Mouse (Mus musculus): ENCODE data around the gene Magi1.
A peak's percentile ranks its signal among the peaks of the same experiment; 100 is the strongest.

The Magi1 gene

GRCm38 (mm10) chr6:94256982-94257830, 26.5 kb downstream of the Magi1 start:
- DNase-seq (ENCODE audit: low spot score in 2 of 2): no peak

DNA sequence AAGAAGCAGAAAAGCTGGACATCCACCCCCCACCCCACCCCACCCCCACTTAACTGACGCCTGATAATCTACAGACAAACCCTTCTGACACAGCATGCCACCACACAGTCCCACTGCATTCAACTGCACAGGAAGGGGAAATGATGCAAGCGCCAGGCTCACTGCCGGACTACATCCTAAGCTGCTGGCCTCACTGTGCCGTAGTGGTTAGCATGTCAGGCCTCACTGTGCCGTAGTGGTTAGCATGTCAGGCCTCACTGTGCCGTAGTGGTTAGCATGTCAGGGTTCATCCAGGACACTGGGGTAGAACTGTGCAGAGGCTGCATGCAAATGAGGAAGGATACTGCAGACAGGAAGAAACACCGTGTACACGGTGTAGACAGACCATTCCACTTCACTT, 29.8 kb downstream of the Magi1 start:
- no peak for DNase-seq (ENCODE audit: low spot score in 2 of 2)

DNA sequence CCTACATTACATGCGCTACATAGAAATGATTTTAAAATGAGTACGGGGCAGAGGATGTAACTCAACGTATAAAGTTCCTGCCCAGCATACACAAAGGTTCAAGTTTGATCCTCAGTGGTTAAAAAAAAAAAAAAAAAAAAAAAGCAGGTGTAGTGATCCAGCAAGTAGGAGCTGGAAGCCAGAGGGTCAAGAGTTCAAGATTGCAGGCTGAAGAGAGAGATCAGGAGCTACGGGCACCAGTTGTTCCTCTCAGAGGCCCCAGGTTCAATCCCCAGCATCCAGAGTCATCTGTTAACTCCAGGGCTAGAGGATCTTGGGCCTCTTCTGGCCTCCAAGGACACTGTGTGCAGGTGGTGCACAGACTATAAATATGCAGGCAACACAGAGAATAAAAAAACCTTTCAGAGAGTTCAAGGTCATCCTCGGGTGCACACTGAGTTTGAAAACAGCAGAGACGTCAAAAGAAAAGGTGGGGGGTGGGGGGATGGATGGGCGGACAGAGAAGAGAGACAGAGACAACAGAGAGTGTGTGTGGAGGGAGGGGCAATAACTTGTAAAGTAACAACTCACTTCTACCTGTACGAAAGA, 32.3 kb downstream of the Magi1 start:
- no peak for DNase-seq (ENCODE audit: low spot score in 2 of 2)

DNA sequence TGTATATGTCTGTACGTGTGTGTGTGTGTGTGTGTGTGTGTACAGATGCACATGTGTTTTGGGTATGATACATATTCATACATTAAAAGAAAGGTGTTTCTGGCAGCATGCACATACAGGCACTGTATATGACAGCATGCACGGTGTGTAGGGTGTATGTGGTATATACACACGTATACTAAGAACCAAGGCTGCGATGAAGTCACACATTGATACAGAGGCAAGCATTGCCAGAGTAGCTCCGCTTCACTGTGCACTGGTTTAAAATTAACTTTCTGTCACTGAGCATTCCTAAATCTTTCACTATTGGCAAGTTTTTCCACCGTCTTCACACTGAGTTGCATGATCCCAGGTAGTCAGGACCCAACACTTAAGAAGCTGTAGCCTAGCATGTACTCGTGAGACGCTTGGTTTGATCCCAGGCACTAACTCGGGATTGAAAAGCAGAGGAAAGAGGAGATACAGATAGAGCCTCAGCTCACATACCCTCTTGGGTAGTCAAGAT, 34.4 kb downstream of the Magi1 start:
- no peak for DNase-seq (ENCODE audit: low spot score in 2 of 2)

DNA sequence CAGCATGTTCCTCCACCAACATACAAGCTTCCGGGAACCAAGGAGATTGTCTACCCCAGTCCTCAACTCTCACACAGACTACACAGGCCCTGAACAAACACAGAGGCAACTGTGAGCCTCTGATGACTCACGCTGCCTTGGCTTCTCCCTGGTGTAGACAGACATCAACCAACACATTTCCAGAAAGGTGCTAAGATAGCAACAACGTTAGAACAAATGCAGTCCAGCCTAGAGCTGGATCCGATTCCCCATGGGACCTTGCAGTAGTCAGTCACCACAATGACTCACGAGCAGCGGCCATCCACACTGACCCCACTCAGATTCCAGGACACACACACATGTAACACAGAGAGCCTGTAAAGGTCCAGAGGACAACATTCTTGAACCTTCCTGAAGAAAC, 42.5 kb downstream of the Magi1 start:
- no peak for DNase-seq (ENCODE audit: low spot score in 2 of 2)

DNA sequence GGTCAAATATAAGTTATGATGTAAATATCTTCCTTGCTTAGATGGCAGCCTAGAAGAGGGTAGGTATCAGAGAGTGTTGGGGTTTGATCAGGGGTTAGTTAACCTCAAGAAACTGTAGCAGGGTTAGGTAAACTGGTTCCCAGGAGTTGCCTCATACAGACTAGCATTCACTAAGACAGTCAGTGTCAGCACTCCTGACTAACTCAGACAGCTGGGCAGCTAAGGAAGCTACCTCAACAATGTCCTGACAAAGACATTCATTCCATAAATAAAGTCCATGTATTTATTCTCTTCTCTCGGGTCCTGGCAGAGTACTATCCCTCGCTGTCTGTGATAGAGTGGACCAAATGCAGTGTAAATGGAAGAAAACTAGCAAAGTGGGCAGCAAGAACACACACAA, 45.1 kb downstream of the Magi1 start:
- no peak for DNase-seq (ENCODE audit: low spot score in 2 of 2)

DNA sequence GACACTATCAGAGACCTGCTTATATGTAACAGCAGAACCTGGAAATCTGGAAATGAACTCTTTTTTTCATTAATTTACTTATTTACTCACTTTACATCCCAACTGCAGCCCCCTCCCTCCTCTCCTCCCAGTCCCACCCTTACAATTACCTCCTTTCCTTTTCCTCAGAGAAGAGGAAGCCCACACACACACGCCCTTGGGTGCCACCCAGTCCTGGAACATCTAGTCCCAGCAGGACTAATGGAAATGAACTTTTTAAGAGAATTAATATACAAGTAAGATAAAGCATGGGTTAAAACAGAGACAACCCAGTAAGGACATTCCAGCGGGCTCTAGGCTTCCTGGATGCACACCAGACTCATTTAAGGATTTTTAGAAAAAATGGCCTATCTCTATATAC, 46.8 kb downstream of the Magi1 start:
- no peak for DNase-seq (ENCODE audit: low spot score in 2 of 2)

DNA sequence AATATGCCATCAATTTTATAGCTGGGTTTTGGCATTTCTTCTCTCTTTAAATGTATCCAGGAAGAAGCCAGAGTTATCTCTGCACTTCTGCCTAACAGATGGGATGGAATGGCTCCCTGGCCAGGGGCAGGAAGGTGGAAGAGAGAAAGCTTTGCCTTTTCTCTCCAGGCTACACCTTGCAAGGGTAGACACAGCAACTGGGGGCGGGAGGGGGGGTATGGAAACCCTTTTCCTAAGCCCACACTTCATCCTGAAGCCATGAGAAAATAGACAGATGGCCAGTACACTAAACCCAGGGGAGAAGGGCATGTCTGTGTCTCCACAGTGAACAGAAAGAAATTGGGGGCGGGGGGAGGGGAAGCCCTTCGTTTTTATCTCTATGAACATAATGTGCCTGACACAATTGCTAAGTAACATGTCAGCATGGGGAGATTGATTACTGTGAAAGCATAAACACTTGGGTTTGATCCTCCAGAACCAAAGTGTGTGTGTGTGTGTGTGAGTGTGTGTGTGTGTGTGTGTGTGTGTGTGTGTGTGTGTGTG, 51.4 kb downstream of the Magi1 start:
- DNase-seq (ENCODE audit: low spot score in 2 of 2): no peak

DNA sequence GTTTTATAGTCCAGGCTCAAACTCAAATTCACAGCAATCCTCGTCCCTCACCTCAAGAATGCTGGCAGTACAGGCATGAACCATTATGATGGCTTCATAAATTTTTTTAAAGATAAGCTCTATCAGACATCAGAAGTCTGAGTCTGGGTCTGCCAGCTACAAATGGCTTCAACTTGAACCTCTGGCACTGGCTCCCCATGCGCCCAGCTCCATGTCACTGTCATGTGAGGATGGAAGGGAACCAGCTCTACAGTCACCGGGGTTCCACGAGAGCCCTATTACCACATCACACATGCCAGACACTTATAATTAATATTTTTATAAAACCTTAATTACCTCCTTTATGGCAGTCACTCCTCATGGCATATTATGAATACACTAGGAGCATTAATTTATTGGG, 51.9 kb downstream of the Magi1 start:
- DNase-seq (ENCODE audit: low spot score in 2 of 2): no peak

GRCm38 (mm10) chr6:94231367-94231766, 52.4 kb downstream of the Magi1 start:
- DNase-seq (ENCODE audit: low spot score in 2 of 2): no peak

DNA sequence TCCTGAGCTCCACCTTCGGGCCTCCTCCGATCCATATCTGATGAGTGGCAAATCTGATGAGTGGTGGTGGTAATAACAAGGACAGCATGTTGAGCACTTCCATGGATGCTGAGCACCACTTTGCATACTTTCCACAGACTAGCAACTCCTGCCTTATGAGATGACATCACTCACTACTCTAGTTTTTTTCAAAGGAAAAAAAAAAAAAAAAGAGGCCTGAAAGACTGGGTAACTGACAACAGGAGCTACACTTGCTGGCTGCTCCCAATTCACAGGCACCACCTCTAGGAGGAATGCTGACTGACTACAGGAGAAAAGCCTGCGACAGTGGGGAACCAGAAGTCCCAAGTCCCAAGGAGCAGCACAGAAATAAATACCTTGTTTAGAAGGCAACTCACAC, 52.8 kb downstream of the Magi1 start:
- DNase-seq (ENCODE audit: low spot score in 2 of 2): no peak

- DNase-seq (ENCODE audit: low spot score in 2 of 2): no peak
Measured at GRCm38 (mm10) chr6:94230129-94230528, 53.6 kb downstream of the Magi1 start.

- DNase-seq (ENCODE audit: low spot score in 2 of 2): no peak
Measured at GRCm38 (mm10) chr6:94226262-94226661, 57.5 kb downstream of the Magi1 start.

- DNase-seq (ENCODE audit: low spot score in 2 of 2): no peak
Measured at GRCm38 (mm10) chr6:94225832-94226231, 57.9 kb downstream of the Magi1 start.

DNA sequence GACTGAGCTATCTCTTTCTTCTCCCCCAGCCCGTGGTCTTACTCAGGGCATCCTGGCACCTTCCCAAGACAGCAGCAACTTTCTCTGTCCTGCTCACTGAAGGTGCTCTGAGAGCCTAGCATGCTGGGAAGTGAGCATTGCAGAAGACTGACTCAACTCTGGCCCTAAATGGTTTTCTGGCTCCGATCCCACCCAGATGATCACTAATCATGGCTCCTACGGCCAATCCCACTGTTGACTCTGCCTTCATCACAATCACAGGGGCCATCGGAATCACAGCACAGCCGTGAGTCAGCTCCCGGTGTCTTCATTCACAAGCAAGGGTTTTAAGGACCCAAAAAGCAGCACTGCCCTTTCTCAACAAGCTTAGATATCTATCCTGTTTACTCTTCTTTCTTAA, 58.6 kb downstream of the Magi1 start:
- no peak for DNase-seq (ENCODE audit: low spot score in 2 of 2)

- no peak for DNase-seq (ENCODE audit: low spot score in 2 of 2)
Measured at GRCm38 (mm10) chr6:94222253-94222652, 61.5 kb downstream of the Magi1 start.

GRCm38 (mm10) chr6:94221750-94222149, 62.0 kb downstream of the Magi1 start:
- no peak for DNase-seq (ENCODE audit: low spot score in 2 of 2)

- DNase-seq (ENCODE audit: low spot score in 2 of 2): no peak
Measured at GRCm38 (mm10) chr6:94218076-94218475, 65.6 kb downstream of the Magi1 start.

DNA sequence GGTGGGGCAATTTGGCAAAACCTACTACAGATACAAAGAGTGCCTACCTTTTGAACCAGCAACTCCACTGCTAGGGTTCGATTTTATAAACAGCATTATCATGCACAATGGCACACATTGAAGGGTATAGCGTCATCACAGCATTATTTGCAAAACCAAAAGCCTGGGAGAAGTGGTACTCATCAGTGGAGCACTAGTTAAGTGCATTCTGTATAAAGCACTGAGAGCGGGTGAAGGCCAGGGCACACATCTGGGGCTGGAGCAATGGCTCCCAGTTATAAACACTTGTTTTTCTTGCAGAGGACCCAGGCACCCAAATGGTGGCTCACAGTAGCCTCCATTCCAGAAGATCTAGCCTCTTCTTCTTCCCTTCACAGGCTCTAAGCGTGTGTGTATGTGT, 67.9 kb downstream of the Magi1 start:
- DNase-seq (ENCODE audit: low spot score in 2 of 2): no peak

DNA sequence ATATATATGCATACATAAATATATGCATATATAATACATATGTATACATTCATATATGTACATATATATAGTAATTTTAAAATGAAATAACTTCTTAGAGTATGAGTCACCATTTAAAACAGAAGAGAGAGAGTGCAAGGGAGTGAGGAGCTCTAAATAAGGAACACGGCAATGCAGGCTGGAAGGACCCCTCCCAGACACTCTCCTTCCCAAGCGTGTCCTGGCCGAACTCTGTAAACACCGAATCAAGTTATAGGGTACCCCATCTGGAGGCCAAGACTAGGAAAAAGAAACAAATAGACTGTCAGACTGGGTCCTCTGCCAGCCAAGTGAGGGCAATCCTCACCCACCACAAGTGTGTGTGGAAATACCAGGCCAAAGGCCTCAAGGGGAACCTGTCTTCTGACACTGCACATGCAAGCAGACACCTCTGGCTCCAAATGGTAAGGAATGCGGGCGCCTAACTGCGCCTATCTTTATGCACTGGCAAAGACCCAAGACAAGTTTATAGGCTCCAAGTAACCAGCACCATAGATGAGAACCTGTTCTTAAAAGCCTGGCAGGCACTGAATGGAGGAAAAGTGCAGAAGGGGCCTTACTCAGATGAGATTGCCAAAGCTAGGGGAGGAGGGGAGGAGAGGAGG, 68.7 kb downstream of the Magi1 start:
- no peak for DNase-seq (ENCODE audit: low spot score in 2 of 2)

DNA sequence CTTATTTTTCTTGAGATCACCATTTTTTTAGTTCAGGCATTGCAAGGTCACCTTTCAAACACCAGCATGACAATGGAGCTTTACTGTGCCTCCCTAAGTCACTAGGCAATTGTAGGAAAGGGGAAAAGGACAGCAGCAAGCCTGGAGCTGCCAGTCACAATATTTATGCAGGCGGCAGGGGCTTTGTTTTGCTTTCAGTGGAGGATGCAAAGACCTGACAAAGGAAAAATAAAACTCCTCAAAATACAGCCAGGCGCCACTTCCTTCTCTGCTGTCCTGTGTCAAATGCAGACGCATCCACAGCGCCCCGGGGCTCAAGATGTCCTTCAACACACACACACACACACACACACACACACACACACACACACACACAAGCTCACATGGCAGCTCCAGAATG, 77.8 kb downstream of the Magi1 start:
- no peak for DNase-seq (ENCODE audit: low spot score in 2 of 2)

DNA sequence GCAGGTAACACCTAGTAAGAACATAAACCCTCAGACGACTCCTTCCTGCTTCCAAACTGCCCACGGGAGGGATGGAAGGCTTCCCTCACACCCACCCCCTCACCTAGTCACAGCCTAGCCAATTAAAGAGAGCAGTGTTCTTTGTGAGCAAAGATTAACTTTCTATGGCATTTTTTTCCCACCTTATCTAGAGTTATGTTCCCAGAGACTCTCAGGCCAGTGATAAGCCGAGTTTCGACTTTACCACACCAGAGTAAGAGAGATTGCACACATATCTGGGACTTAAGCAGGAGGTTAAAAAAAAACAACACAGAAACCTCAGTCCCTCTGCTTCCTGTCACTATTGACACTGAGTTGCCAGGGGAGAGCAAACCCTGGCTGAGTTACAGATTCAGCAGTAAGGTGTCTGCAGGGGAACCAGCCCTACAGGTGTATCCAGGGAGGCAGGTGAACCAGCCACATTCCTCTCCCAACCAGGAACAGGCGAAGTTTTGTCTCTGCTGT, 80.0 kb downstream of the Magi1 start:
- peak in 1 of 2 experiments; percentile 36 for DNase-seq (ENCODE audit: low spot score in 2 of 2)

Data from urinary bladder, postnatal 4 days (tissue).